8 mouse cellular contexts compared by ENCODE assay signal in genomic region chr9:86695818-86696261, GRCm38 (mm10). TPM values are rescaled to one million over a fixed set of nuclear protein-coding genes. Genes with fewer than 3 reads are reported as not detected.
DNase-seq lines count a peak whose midpoint lies in the region; ATAC-seq lines count a peak whose summit lies in the region.

TSS of gene Me1 (minus strand) at chr9:86695953.

- peak; percentile 77 for DNase-seq in 3134 (ENCODE audit: extremely low read depth, insufficient read length, low spot score)
- DNase-seq in Muller cell, postnatal 12 days (ENCODE audit: inconsistent ontology term), result peak; percentile 82
- no peak for DNase-seq in gonadal fat pad, adult 2 months (ENCODE audit: low read depth)
- peak; percentile 80 for DNase-seq in midbrain, embryonic 14.5 days
- peak; percentile 43 for DNase-seq in urinary bladder, postnatal 14 days (ENCODE audit: low spot score)

- H3K36me3 ChIP-seq in intestine, embryonic 15.5 days, result no peaks in the 10 kb centered on the region
- no peaks in the 10 kb centered on the region for H3K36me3 ChIP-seq in limb, embryonic 13.5 days
- H3K36me3 ChIP-seq in midbrain, embryonic 14.5 days (ENCODE audit: control insufficient read depth, insufficient read depth, low read length), result no peaks in the 10 kb centered on the region

- H3K27ac ChIP-seq in intestine, embryonic 15.5 days, result 0 out of 2 replicates have a peak within 1 kb of the TSS, but pooled peaks have one; percentile 17
- peak within 1 kb of the TSS; percentile 55; the same call in 1 of the 2 replicates for H3K27ac ChIP-seq in limb, embryonic 13.5 days
- H3K27ac ChIP-seq in midbrain, embryonic 14.5 days (replicated peaks; ENCODE audit: low read depth, low read length), result peak within 1 kb of the TSS; percentile 55

- WGBS in intestine, embryonic 15.5 days, result 1% methylated on average over 39 of the region's 46 CpGs
- under 1% methylated on average over 36 of the region's 46 CpGs for WGBS in limb, embryonic 13.5 days
- under 1% methylated on average over 43 of the region's 46 CpGs for WGBS in midbrain, embryonic 14.5 days

- peak within 1 kb of the TSS; percentile 74 for H3K4me3 ChIP-seq in intestine, embryonic 15.5 days (replicated peaks)
- H3K4me3 ChIP-seq in limb, embryonic 13.5 days, result peak within 1 kb of the TSS; percentile 82
- H3K4me3 ChIP-seq in midbrain, embryonic 14.5 days (replicated peaks; ENCODE audit: low read depth, low read length), result peak within 1 kb of the TSS; percentile 72

- peak within 1 kb of the TSS; percentile 98 for H3K4me2 ChIP-seq in intestine, embryonic 15.5 days (replicated peaks)
- peak within 1 kb of the TSS; percentile 88 for H3K4me2 ChIP-seq in limb, embryonic 13.5 days (replicated peaks)
- H3K4me2 ChIP-seq in midbrain, embryonic 14.5 days (ENCODE audit: low read length), result peak within 1 kb of the TSS; percentile 78

- H3K9me3 ChIP-seq in intestine, embryonic 15.5 days, result no peaks in the 10 kb centered on the region
- no peaks in the 10 kb centered on the region for H3K9me3 ChIP-seq in limb, embryonic 13.5 days
- no peaks in the 10 kb centered on the region for H3K9me3 ChIP-seq in midbrain, embryonic 14.5 days (ENCODE audit: control insufficient read depth, low read length)

- no peaks in the 10 kb centered on the region for H3K27me3 ChIP-seq in intestine, embryonic 15.5 days (replicated peaks)
- H3K27me3 ChIP-seq in limb, embryonic 13.5 days, result no peaks in the 10 kb centered on the region
- no peaks in the 10 kb centered on the region for H3K27me3 ChIP-seq in midbrain, embryonic 14.5 days (ENCODE audit: control insufficient read depth, insufficient read depth, low read length)

- ATAC-seq in common myeloid progenitor, adult 5-6 weeks (replicated peaks; ENCODE audit: low read depth, poor library complexity, severe bottlenecking), result peak; percentile 80
- ATAC-seq in intestine, embryonic 15.5 days, result peak; percentile 88
- ATAC-seq in limb, embryonic 13.5 days (ENCODE audit: low FRiP score, low read depth), result peak; percentile 74
- peak; percentile 86 for ATAC-seq in midbrain, embryonic 14.5 days (ENCODE audit: low FRiP score, low TSS enrichment)

- peak within 1 kb of the TSS; percentile 74 for H3K9ac ChIP-seq in intestine, embryonic 15.5 days
- H3K9ac ChIP-seq in limb, embryonic 13.5 days, result peak within 1 kb of the TSS; percentile 88
- H3K9ac ChIP-seq in midbrain, embryonic 14.5 days (replicated peaks; ENCODE audit: low read length), result peak within 1 kb of the TSS; percentile 86

- H3K4me1 ChIP-seq in intestine, embryonic 15.5 days (replicated peaks), result no peaks in the 10 kb centered on the region; the same call in 1 of the 2 replicates
- 0 out of 2 replicates have a peak, but pooled peaks cover 2% of the 10 kb centered on the region for H3K4me1 ChIP-seq in limb, embryonic 13.5 days
- no peaks in the 10 kb centered on the region for H3K4me1 ChIP-seq in midbrain, embryonic 14.5 days (ENCODE audit: control insufficient read depth, insufficient read depth, low read length)

RNA-seq across cellular contexts. Expression of gene Me1, which starts in this region (rescaled TPM):
- 0.14 TPM in 1 of 2 replicates, not detected in the other for total RNA-seq in common myeloid progenitor, adult 5-6 weeks (2017)
- polyA plus RNA-seq in gonadal fat pad, adult 2 months (2012; rRNA removed), result 99.1 and 207 TPM in 2 replicates
- polyA plus RNA-seq in intestine, embryonic 15.5 days (2015; fragmentation: Nextera tagmentation; extraction: Ambion mirVana), result 21.2 and 22.9 TPM in 2 replicates
- 21.8 and 22.5 TPM in 2 replicates for polyA plus RNA-seq in limb, embryonic 13.5 days (2015; fragmentation: Nextera tagmentation; extraction: Ambion mirVana)
- polyA plus RNA-seq in midbrain, embryonic 14.5 days (2014; fragmentation: Nextera tagmentation; extraction: Ambion mirVana), result 31.1 and 36.4 TPM in 2 replicates

Comparison
In these comparisons a context has a peak if more than half of its experiments do, and no peak if none do; other contexts are left out.
1. Peak in ATAC-seq in common myeloid progenitor, adult 5-6 weeks; RNA of the gene not detected or under 1 TPM.